Mouse (Mus musculus) heart, embryonic 11.5 days (tissue): ENCODE data around the gene Myh1. TPM values are rescaled to one million over a fixed set of nuclear protein-coding genes. Genes with fewer than 3 reads are reported as not detected.

ENCODE experiments used
- ATAC-seq: fragments of 200-750 bp; cut with Nextera tagmentation; replicated peaks from 2 replicates; pipeline ENCODE4 v1.8.0; 2017; ENCODE audit warnings: moderate library complexity; ENCODE audit not compliant: insufficient number of reproducible peaks, low FRiP score, low TSS enrichment
- H3K27ac ChIP-seq: fragments of 300-500 bp; sonication (generic); 2 replicates; pipeline ENCODE4 v1.5.1; 2014; ENCODE audit warnings: mild to moderate bottlenecking, low read depth, low read length
- H3K27me3 ChIP-seq: fragments of 300-500 bp; sonication (generic); 2 replicates; pipeline ENCODE4 v1.6.1; 2014; ENCODE audit warnings: mild to moderate bottlenecking, low read length, mixed read lengths; ENCODE audit not compliant: control insufficient read depth, insufficient read depth
- H3K36me3 ChIP-seq: fragments of 300-500 bp; sonication (generic); 2 replicates; pipeline ENCODE4 v1.6.1; 2014; ENCODE audit warnings: mild to moderate bottlenecking, low read length, moderate library complexity, mixed read lengths; ENCODE audit not compliant: control insufficient read depth, insufficient read depth
- H3K4me1 ChIP-seq: fragments of 300-500 bp; sonication (generic); 2 replicates; pipeline ENCODE4 v1.6.1; 2014; ENCODE audit warnings: low read length; ENCODE audit not compliant: control insufficient read depth, insufficient read depth
- H3K4me2 ChIP-seq: fragments of 300-500 bp; sonication (generic); 2 replicates; pipeline ENCODE4 v1.6.1; 2014; ENCODE audit warnings: mild to moderate bottlenecking, moderate library complexity
- H3K4me3 ChIP-seq: fragments of 300-500 bp; sonication (generic); 2 replicates; pipeline ENCODE4 v1.5.1; 2014; ENCODE audit warnings: low read depth, low read length
- H3K9ac ChIP-seq: fragments of 300-500 bp; sonication (generic); 2 replicates; pipeline ENCODE4 v1.6.1; 2014; ENCODE audit warnings: mild to moderate bottlenecking, low read depth, low read length, moderate library complexity
- H3K9me3 ChIP-seq: fragments of 300-500 bp; sonication (generic); replicated peaks from 2 replicates; pipeline ENCODE4 v1.6.1; 2016; ENCODE audit warnings: low read length; ENCODE audit not compliant: control insufficient read depth
- WGBS: fragments of 180-500 bp; shearing (Covaris S2); extraction: QIAGEN DNeasy Blood & Tissue Kit; methylation state at CpG from one replicate; pipeline ENCODE4 v1.1.7; 2014; ENCODE audit not compliant: insufficient replicate concordance; 5-methylcytosine and 5-hydroxymethylcytosine counted together
- polyA plus RNA-seq: library from polyadenylated mRNA; unstranded; fragments of >200 nt; fragmentation: Nextera tagmentation; extraction: Ambion mirVana; gene quantifications from 2 replicates; pipeline ENCODE4 v1.2.1, GENCODE M21; 2014

Gene Myh1
- polyA plus RNA-seq = 0.11 and 0.13 TPM in 2 replicates

DNA sequence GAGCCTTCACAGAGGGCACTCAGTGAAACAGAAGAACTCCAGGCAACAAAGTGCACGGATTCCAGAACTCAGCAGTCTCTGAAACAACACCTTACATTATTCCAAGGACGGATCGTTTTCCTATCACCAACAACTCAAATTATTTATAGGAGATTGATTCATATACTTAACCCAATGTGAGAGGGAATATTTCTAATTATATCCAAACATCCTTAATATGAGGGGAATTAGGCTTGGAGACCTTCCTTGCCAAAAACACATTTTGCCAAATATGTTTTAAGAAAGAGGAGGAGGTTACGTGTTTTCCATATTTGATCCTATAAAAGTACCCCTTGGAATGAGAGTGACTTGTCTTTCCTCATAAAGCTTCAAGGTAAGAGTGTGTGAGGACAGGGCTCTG lies at the start of gene Myh1:
Gene Myh1, plus strand, starts transcription at position 301 of the 400 bp plus-strand sequence.
- no peaks in the 10 kb centered on the region for H3K27me3 ChIP-seq
- H3K36me3 ChIP-seq = no peaks in the 10 kb centered on the region
- no peak within 1 kb of the TSS for H3K4me3 ChIP-seq
- no peak within 1 kb of the TSS for H3K4me2 ChIP-seq
- H3K27ac ChIP-seq = no peak within 1 kb of the TSS
- no peaks in the 10 kb centered on the region for H3K4me1 ChIP-seq
- no peak for ATAC-seq
- H3K9ac ChIP-seq = no peak within 1 kb of the TSS
- H3K9me3 ChIP-seq = no peaks in the 10 kb centered on the region
- WGBS = 72% methylated on average over 4 of the region's 4 CpGs

- no peak for ATAC-seq
- Histone ChIP-seq H3K27ac (no peak overlapping the region), H3K9me3 (no peaks in the 10 kb centered on the region), H3K4me1 (no peaks in the 10 kb centered on the region), H3K36me3 (no peaks in the 10 kb centered on the region), H3K9ac (no peak overlapping the region), H3K4me2 (no peak overlapping the region), H3K4me3 (no peak overlapping the region), H3K27me3 (no peaks in the 10 kb centered on the region)
- 75% methylated on average over 2 of the region's 2 CpGs for WGBS
Measured at GRCm38 (mm10) chr11:67150237-67150636, 49.6 kb upstream of the Myh1 start.

GRCm38 (mm10) chr11:67151159-67151558 lies 48.7 kb upstream of the Myh1 start:
- Histone ChIP-seq H3K9ac (no peak overlapping the region), H3K27me3 (no peaks in the 10 kb centered on the region), H3K36me3 (no peaks in the 10 kb centered on the region), H3K4me2 (no peak overlapping the region), H3K27ac (no peak overlapping the region), H3K9me3 (no peaks in the 10 kb centered on the region), H3K4me1 (no peaks in the 10 kb centered on the region), H3K4me3 (no peak overlapping the region)
- WGBS = 74% methylated on average over 3 of the region's 3 CpGs
- no peak for ATAC-seq

DNA sequence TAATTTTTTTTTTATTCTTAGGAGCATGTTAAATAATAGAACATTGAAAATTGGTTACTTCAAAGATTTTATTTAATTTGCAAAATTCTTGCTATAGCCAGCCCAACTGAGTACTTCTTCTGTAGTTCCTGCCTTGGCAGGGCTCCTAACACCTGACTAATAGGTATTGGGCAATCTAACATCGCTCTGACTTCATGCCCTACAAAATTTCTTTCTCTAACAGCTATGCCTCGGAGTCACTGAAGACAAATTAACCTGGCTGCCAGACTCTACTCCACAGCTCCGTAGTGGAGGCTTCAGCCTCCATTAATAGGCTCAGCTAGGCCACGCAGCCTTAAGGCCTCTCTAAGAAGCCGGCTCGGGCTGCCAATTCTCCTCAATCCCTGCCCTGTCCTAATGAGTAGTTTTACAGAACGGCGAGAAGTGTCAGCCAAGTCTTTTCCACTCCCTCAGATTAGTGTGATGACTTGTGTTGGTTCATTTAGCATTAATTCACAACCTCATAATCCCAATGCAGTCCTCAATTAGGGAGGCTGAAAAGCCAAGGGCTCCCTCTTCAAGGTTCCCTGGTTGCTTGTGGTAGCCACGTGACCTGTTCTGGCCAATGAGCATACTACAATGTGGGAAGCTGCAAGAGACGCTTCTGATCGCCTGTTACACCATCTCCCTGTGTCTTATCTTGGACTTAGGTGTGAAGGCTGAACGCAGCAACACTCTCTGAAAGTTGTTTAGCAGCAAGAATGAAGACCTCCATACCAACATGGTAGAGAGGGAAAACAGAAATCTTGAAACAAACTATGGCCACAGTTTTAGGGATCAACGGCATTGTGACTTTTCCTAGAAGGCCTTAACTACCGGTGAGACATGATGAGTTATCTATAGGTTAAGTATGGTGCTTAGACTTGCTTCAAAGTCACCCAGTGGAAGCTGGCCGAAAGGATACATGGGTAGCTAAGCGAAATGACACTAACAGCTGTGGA lies 47.9 kb upstream of the Myh1 start:
- Histone ChIP-seq H3K36me3 (no peaks in the 10 kb centered on the region), H3K4me1 (no peaks in the 10 kb centered on the region), H3K9me3 (no peaks in the 10 kb centered on the region), H3K9ac (no peak overlapping the region), H3K4me3 (no peak overlapping the region), H3K27ac (no peak overlapping the region), H3K4me2 (no peak overlapping the region), H3K27me3 (no peaks in the 10 kb centered on the region)
- ATAC-seq = no peak
- 80% methylated on average over 16 of the region's 16 CpGs for WGBS

DNA sequence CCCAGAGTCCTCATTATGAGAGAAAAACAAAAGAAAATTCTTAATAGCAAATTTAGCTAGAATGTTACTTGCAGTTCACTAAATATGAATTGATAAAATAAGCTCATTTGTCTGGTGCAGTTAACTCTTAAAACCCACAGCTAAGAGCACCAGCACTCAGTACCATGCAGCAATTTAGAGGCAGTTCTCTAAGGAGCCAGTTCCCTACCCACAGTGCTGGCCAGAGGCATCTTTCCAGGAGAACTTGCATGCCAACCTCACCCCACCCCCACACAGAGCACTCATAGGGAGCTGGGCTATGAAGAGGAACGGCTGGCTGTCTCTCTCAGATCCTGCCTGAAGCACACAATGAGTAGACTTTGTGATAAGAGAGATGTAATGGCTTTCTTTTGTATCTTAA lies 46.7 kb upstream of the Myh1 start:
- WGBS = 16% methylated on average over 1 of the region's 1 CpGs
- Histone ChIP-seq H3K27ac (no peak overlapping the region), H3K36me3 (no peaks in the 10 kb centered on the region), H3K9ac (no peak overlapping the region), H3K4me3 (no peak overlapping the region), H3K9me3 (no peaks in the 10 kb centered on the region), H3K4me1 (no peaks in the 10 kb centered on the region), H3K27me3 (no peaks in the 10 kb centered on the region), H3K4me2 (no peak overlapping the region)
- ATAC-seq = no peak

DNA sequence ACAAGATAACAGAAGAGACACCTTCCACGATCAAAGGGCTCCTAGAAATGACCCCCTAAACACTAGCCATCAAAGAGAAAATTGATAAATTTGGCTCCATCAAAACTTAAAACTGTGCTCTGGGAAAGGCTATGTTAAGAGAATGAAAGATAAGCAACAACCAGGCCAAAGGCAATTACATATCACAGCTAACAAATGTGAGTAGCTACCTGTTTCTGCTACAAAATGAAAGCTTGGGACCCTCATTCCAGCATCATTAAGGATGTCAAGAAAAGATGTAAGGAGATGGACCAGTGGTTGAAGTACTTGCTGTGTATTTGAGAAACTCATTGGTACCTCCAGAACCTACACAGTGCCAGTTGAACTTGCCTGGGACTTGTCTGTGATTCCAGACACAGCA lies 46.0 kb upstream of the Myh1 start:
- Histone ChIP-seq H3K9ac (no peak overlapping the region), H3K9me3 (no peaks in the 10 kb centered on the region), H3K27me3 (no peaks in the 10 kb centered on the region), H3K27ac (no peak overlapping the region), H3K36me3 (no peaks in the 10 kb centered on the region), H3K4me2 (no peak overlapping the region), H3K4me1 (no peaks in the 10 kb centered on the region), H3K4me3 (no peak overlapping the region)
- ATAC-seq = no peak
- WGBS = 55% methylated on average over 1 of the region's 1 CpGs

DNA sequence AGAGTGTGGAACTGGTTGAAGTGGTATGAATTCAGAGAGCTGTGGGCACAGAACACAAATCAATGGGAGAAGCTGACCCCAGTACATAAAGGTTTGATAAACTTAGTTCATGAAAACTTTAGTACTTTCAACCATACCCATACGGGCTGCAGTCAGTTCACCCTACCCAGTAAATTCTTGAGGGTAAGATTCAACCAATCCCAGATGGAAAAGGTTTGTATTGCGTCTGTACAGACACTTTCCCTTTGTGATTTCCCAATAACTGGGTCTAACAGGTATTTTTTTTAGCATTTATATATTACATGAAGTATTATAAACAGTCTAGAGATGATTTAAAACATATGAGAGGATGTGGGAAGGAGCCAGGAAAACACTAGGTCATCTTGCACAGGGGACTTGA lies 44.2 kb upstream of the Myh1 start:
- no peaks in the 10 kb centered on the region for H3K36me3 ChIP-seq
- H3K9me3 ChIP-seq = no peaks in the 10 kb centered on the region
- no peak for ATAC-seq
- no peak overlapping the region for H3K4me2 ChIP-seq
- no peak overlapping the region for H3K9ac ChIP-seq
- no peak overlapping the region for H3K4me3 ChIP-seq
- WGBS = 81% methylated on average over 2 of the region's 2 CpGs
- H3K27me3 ChIP-seq = no peaks in the 10 kb centered on the region
- H3K27ac ChIP-seq = no peak overlapping the region
- H3K4me1 ChIP-seq = no peaks in the 10 kb centered on the region

DNA sequence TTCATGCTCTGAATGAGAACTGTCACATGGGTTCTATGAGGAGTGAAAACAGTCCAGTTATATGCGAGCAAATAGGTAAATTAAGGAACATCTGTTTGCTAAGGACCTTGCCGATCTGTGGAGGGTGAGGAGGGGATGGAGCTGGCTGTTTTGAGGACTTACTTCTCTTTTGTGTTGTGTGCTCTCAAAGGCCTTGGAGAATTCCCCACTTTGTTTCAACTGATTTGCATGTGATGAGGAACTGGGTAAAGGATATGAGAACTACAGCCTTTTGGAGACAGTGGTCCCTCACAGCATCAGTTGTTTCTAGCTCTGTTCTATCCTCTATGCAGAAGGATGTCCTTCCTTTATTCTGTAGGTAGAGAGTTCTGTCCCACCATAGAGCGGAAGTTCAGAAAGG lies 39.7 kb upstream of the Myh1 start:
- Histone ChIP-seq H3K27me3 (no peaks in the 10 kb centered on the region), H3K9me3 (no peaks in the 10 kb centered on the region), H3K4me1 (no peaks in the 10 kb centered on the region), H3K4me3 (no peak overlapping the region), H3K9ac (no peak overlapping the region), H3K36me3 (no peaks in the 10 kb centered on the region), H3K4me2 (no peak overlapping the region), H3K27ac (no peak overlapping the region)
- no peak for ATAC-seq
- WGBS = 88% methylated on average over 3 of the region's 3 CpGs

DNA sequence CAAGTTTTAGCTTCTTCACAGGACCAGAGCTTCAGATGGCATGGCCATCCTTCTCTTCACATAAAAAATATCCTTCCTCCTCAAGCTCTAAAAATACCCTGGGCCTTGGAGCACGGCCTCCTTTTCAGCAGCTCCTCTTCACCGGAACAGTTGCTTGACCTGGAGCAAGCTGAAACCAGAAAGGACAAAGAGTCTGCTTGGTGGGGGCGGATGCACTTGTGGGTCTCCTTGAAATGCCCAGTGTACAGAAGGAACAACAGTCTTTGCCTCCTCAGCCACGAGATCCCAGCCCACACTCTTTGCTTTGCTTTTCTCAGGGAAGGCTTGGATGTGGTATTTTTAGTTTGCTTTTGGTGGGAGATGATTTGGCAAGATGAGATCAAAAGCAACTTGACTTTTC lies 36.2 kb upstream of the Myh1 start:
- Histone ChIP-seq H3K36me3 (no peaks in the 10 kb centered on the region), H3K27ac (no peak overlapping the region), H3K27me3 (no peaks in the 10 kb centered on the region), H3K4me2 (no peak overlapping the region), H3K4me3 (no peak overlapping the region), H3K9me3 (no peaks in the 10 kb centered on the region), H3K9ac (no peak overlapping the region), H3K4me1 (no peaks in the 10 kb centered on the region)
- no peak for ATAC-seq
- 62% methylated on average over 4 of the region's 4 CpGs for WGBS
